Mouse (Mus musculus) adrenal gland, adult 18-20 months (tissue): ENCODE results near the gene Pfas. TPM values are rescaled to one million over a fixed set of nuclear protein-coding genes. Genes with fewer than 3 reads are reported as not detected.
"Not testable (repeated sequence)": the region's sequence is repeated elsewhere in the genome, so short reads cannot be mapped to it uniquely, and the experiment has no call there.

Source experiments
- DNase-seq, 2 experiments: peaks; one replicate each; pipeline ENCODE4 v3.0.0; 2021 to 2022; ENCODE audit warnings: low spot score in 2 of 2
- total RNA-seq, 2 experiments: library from RNA; stranded (reverse); gene quantifications; 1 replicate in 1 of 2; 2 replicates in 1 of 2; pipeline ENCODE4 v1.2.3; 2021

Gene Pfas
- total RNA-seq, 2 experiments from 2014 or later, result 26.4 to 30.4 TPM

GRCm38 (mm10) chr11:68973250-68974058, 34.8 kb downstream of the Pfas start:
- DNase-seq, result peak; percentile 84 to 86

GRCm38 (mm10) chr11:68970232-68970631, 38.0 kb downstream of the Pfas start:
- no peak for DNase-seq

GRCm38 (mm10) chr11:68968752-68969151, 39.5 kb downstream of the Pfas start:
- no peak for DNase-seq

- peak; percentile 85 to 87 for DNase-seq
These were observed 40.6 kb downstream of the Pfas start, which contains the start of gene Slc25a35 for GRCm38 (mm10) chr11:68967337-68968282. TSS of gene Slc25a35 (plus strand) at chr11:68968131.

GRCm38 (mm10) chr11:68966554-68966953, 41.7 kb downstream of the Pfas start:
- no peak for DNase-seq

GRCm38 (mm10) chr11:68965845-68966244, 42.4 kb downstream of the Pfas start:
- peak in 1 of 2 experiments; percentile 59 for DNase-seq

- no peak for DNase-seq
These were observed 43.2 kb downstream of the Pfas start for GRCm38 (mm10) chr11:68965050-68965449.

GRCm38 (mm10) chr11:68963405-68963804, 44.9 kb downstream of the Pfas start:
- DNase-seq, result no peak

GRCm38 (mm10) chr11:68962159-68962558, 46.1 kb downstream of the Pfas start:
- not testable (repeated sequence) for DNase-seq

- DNase-seq, result no peak
These were observed 46.7 kb downstream of the Pfas start for GRCm38 (mm10) chr11:68961596-68961995.

GRCm38 (mm10) chr11:68957971-68958370, 50.3 kb downstream of the Pfas start:
- no peak for DNase-seq

- no peak for DNase-seq
These were observed 51.0 kb downstream of the Pfas start, which contains the start of gene Arhgef15 for GRCm38 (mm10) chr11:68957308-68957707. TSS of gene Arhgef15 (minus strand) at chr11:68957480.

GRCm38 (mm10) chr11:68956697-68957096, 51.6 kb downstream of the Pfas start:
- DNase-seq, result no peak

GRCm38 (mm10) chr11:68956107-68956506, 52.2 kb downstream of the Pfas start:
- no peak for DNase-seq

GRCm38 (mm10) chr11:68955473-68955872, 52.8 kb downstream of the Pfas start:
- no peak for DNase-seq

- no peak for DNase-seq
These were observed 53.9 kb downstream of the Pfas start for GRCm38 (mm10) chr11:68954408-68954807.

- DNase-seq, result no peak
These were observed 54.4 kb downstream of the Pfas start for GRCm38 (mm10) chr11:68953903-68954302.

- DNase-seq, result no peak
These were observed 60.7 kb downstream of the Pfas start for GRCm38 (mm10) chr11:68947542-68947993.

GRCm38 (mm10) chr11:68946806-68947440, 61.3 kb downstream of the Pfas start:
- DNase-seq, result no peak

- no peak for DNase-seq
These were observed 62.3 kb downstream of the Pfas start for GRCm38 (mm10) chr11:68946001-68946400.

- no peak for DNase-seq
These were observed 63.0 kb downstream of the Pfas start for GRCm38 (mm10) chr11:68945245-68945644.
